Mouse (Mus musculus) lung, postnatal 0 days (tissue): ENCODE measurements at regions not wholly inside any gene's neighbourhood (a gene's known extent, or its start where the extent isn't known, plus 50 kb on each side); places are given as distances from the start of the nearest gene placed in this dataset.

Source experiments
- CTCF ChIP-seq: IDR thresholded peaks from 2 replicates; pipeline ENCODE4 v1.5.1; 2016; ENCODE audit warnings: antibody characterized with exemption, mild to moderate bottlenecking
- EP300 ChIP-seq: IDR thresholded peaks from 2 replicates; pipeline ENCODE4 v1.6.1; 2016; ENCODE audit warnings: antibody characterized with exemption, mild to moderate bottlenecking, control low read depth

DNA sequence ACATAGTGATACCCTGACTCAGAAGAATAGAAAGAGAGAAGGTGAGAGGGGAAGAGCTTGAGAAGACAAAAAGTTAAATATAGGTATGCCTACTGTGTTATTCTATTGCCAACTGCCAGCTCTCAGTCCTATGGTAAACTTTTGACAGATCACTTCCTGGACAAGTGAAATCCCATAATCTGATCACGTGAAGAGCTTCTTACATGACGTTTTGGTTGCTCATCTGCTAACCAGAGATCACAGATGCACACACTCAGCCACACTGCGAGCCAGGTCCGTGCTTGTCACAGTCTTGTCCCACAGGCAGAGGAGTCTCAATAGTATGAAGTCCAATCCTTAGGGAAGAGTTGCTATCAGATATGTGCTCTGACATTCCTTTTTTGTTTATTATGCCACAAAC, 147.8 kb upstream of the Zfp703 start:
- no peak for TF ChIP-seq CTCF
- TF ChIP-seq EP300: no peak
